Mouse (Mus musculus) left cerebral cortex, adult 2 months (tissue): ENCODE results near the gene Gemin7. TPM values are rescaled to one million over a fixed set of nuclear protein-coding genes. Genes with fewer than 3 reads are reported as not detected.
A peak's percentile ranks its signal among the peaks of the same experiment; 100 is the strongest.

ENCODE experiments used
- DNase-seq, 2 experiments: peaks; one replicate each; pipeline ENCODE4 v3.0.0; 2021 to 2022; ENCODE audit warnings: low spot score in 2 of 2, mixed read lengths in 1 of 2; ENCODE audit errors: extremely low spot score in 1 of 2
- H3K27ac ChIP-seq: fragments of 200-600 bp; 2 replicates; pipeline ENCODE4 v1.8.1; 2022
- H3K4me3 ChIP-seq: fragments of 200-600 bp; 2 replicates; pipeline ENCODE4 v1.8.1; 2022
- CTCF ChIP-seq: fragments of 200-600 bp; IDR thresholded peaks from 2 replicates; pipeline ENCODE4 v1.8.1; 2022; ENCODE audit warnings: antibody characterized with exemption, mild to moderate bottlenecking, moderate library complexity
- intact Hi-C: fragments of 180-260 bp; cut with DNase I; formaldehyde crosslinking; loops from one replicate; pipeline ENCODE4 v1.15.1; 2025
- total RNA-seq, 2 experiments: library from RNA; stranded (reverse); gene quantifications; 2 replicates each; pipeline ENCODE4 v1.2.3; 2021

Gemin7 gene
- total RNA-seq, 2 experiments from 2014 or later = 50.1 to 50.8 TPM

GRCm38 (mm10) chr7:19573776-19574140 is 3.6 kb downstream of the Gemin7 start:
- TF ChIP-seq CTCF = no peak
- peak overlapping the region; percentile 79 for H3K27ac ChIP-seq
- intact Hi-C loops = loop anchor here (5.0 kb wide), 1 partner anchor 166 kb away; no protein-coding TSS in a partner anchor
- DNase-seq = no peak
- peak overlapping the region; percentile 86 for H3K4me3 ChIP-seq

- H3K27ac ChIP-seq = peak overlapping the region; percentile 79
- intact Hi-C loops = loop anchor here (5.0 kb wide), 1 partner anchor 166 kb away; no protein-coding TSS in a partner anchor
- H3K4me3 ChIP-seq = peak overlapping the region; percentile 86
- TF ChIP-seq CTCF = no peak; the same call in none of the 2 replicates
- DNase-seq = peak; percentile 71 to 80
These were observed 4.2 kb downstream of the Gemin7 start for GRCm38 (mm10) chr7:19572926-19573775.

GRCm38 (mm10) chr7:19569647-19570046 is 7.7 kb downstream of the Gemin7 start:
- H3K4me3 ChIP-seq = no peak overlapping the region
- TF ChIP-seq CTCF = no peak
- no peak for DNase-seq
- intact Hi-C loops = loop anchor here (5.0 kb wide), 1 partner anchor 162 kb away; no protein-coding TSS in a partner anchor
- H3K27ac ChIP-seq = no peak overlapping the region

- intact Hi-C loops = no loop called here
These were observed 10.0 kb downstream of the Gemin7 start for GRCm38 (mm10) chr7:19567426-19567825.

GRCm38 (mm10) chr7:19565803-19566202 is 11.6 kb downstream of the Gemin7 start:
- TF ChIP-seq CTCF = no peak
- Histone ChIP-seq H3K4me3 (no peak overlapping the region), H3K27ac (no peak overlapping the region)
- intact Hi-C loops = no loop called here
- DNase-seq = no peak

More at GRCm38 (mm10) chr7:19567426-19567825, 10.0 kb downstream of the Gemin7 start:
- Histone ChIP-seq H3K27ac (no peak overlapping the region), H3K4me3 (no peak overlapping the region)
- DNase-seq = no peak
- TF ChIP-seq CTCF = no peak

- no peak for DNase-seq
- no peak overlapping the region for H3K4me3 ChIP-seq
- TF ChIP-seq CTCF = peak; percentile 26
- intact Hi-C loops = loop anchor here (5.0 kb wide), 1 partner anchor 57 kb away; the partner anchor contains the start of genes Bloc1s3 and Trappc6a
- H3K27ac ChIP-seq = no peak overlapping the region
These were observed 12.9 kb downstream of the Gemin7 start for GRCm38 (mm10) chr7:19564455-19564854.

GRCm38 (mm10) chr7:19563884-19564283 is 13.5 kb downstream of the Gemin7 start:
- intact Hi-C loops = loop anchor here (2.0 to 5.0 kb wide), 2 partner anchors 57 to 105 kb away; partner anchors contain the start of genes Bloc1s3, Mark4 and Trappc6a
- no peak for DNase-seq
- no peak for TF ChIP-seq CTCF
- H3K4me3 ChIP-seq = no peak overlapping the region
- no peak overlapping the region for H3K27ac ChIP-seq

- intact Hi-C loops = loop anchor here (2.0 to 5.0 kb wide), 2 partner anchors 56 to 104 kb away; partner anchors contain the start of genes Bloc1s3, Mark4 and Trappc6a
- TF ChIP-seq CTCF = no peak
- peak in 1 of 2 experiments; percentile 13 for DNase-seq
- Histone ChIP-seq H3K27ac (peak within 1 kb of the TSS; percentile 99), H3K4me3 (peak within 1 kb of the TSS; percentile 96)
These were observed 14.6 kb downstream of the Gemin7 start, which contains the start of gene Ppp1r37 for GRCm38 (mm10) chr7:19562643-19563410. Gene Ppp1r37 (minus strand): TSS chr7:19563076.

GRCm38 (mm10) chr7:19561765-19562642 is 15.4 kb downstream of the Gemin7 start:
- no peak for TF ChIP-seq CTCF
- peak; percentile 84 to 88 for DNase-seq
- peak overlapping the region; percentile 96 for H3K4me3 ChIP-seq
- intact Hi-C loops = loop anchor here (2.0 to 5.0 kb wide), 2 partner anchors 55 to 103 kb away; partner anchors contain the start of genes Bloc1s3, Mark4 and Trappc6a
- peak overlapping the region; percentile 99 for H3K27ac ChIP-seq

GRCm38 (mm10) chr7:19561431-19561764 is 16.0 kb downstream of the Gemin7 start:
- Histone ChIP-seq H3K27ac (peak overlapping the region; percentile 99), H3K4me3 (peak overlapping the region; percentile 96)
- no peak for TF ChIP-seq CTCF
- intact Hi-C loops = loop anchor here (5.0 kb wide), 1 partner anchor 54 kb away; the partner anchor contains the start of genes Bloc1s3 and Trappc6a
- DNase-seq = no peak
